Mouse (Mus musculus): ENCODE data around the gene Zbtb16. TPM values are rescaled to one million over a fixed set of nuclear protein-coding genes. Genes with fewer than 3 reads are reported as not detected.

Zbtb16 gene
- polyA plus RNA-seq, 1 experiment from 2014 or later, result 11.3 TPM

DNA sequence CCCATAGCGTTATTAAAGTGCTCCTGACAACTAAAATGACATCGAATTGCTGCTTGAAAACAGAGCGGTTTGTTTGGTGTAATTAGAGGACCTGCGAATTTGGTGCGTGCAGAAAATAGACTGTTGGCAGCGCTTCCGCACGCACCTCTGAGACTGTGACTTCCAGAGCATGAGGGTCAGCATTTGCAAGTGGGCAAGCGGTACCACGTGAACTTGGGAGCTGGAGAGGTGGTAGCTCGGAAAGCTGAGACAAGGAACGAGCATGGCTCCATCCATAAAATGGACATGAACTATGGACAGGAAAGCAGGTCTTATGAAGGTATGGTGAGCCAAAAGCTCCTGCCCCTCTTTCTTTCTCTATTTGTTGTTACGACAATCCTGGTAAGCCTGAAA, 107.3 kb downstream of the Zbtb16 start:
- H3K36me3 ChIP-seq, result no peaks in the 10 kb centered on the region
- H3K9ac ChIP-seq (replicated peaks), result no peak overlapping the region
- no peaks in the 10 kb centered on the region for H3K9me3 ChIP-seq
- H3K4me1 ChIP-seq, result peaks cover 52% of the 10 kb centered on the region
- WGBS, result 65% methylated on average over 13 of the region's 13 CpGs
- H3K27me3 ChIP-seq, result 0 out of 2 replicates have a peak, but pooled peaks cover 7% of the 10 kb centered on the region
- no peak overlapping the region for H3K4me3 ChIP-seq
- H3K4me2 ChIP-seq (replicated peaks), result no peak overlapping the region
- ATAC-seq (ENCODE audit: low FRiP score, low read depth), result no peak
- no peak overlapping the region for H3K27ac ChIP-seq (replicated peaks)

DNA sequence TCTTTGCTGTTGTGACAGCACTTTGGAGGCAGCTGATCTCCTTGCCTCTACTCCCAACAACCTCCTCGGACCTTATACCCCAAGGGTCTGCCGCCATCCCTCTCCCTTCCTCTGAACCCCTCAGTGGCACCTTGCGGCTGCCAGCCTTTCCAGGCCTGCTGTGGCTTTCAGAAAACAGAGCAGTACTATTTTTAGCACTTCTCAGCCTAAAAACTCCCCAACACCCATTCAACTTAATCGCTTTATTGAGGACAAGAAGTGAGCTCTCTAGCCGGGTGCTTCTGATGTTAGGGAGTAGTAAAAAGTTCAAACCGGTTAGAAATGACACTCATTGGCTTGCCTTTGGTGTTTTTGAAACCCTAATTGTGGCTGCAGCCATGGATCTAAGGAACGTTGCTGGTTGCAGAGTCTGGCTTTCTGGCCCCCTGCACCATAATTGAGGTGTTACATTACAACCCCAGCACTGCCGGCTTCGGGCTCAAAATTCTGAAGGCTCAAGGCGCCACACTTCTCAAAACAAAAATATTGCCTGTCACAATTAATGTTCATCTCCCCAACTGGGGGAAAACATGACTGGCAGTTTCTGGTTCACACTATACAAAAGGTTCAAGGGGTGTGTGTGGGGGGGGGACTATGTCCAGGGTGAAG, 107.8 kb downstream of the Zbtb16 start:
- no peaks in the 10 kb centered on the region for H3K36me3 ChIP-seq

DNA sequence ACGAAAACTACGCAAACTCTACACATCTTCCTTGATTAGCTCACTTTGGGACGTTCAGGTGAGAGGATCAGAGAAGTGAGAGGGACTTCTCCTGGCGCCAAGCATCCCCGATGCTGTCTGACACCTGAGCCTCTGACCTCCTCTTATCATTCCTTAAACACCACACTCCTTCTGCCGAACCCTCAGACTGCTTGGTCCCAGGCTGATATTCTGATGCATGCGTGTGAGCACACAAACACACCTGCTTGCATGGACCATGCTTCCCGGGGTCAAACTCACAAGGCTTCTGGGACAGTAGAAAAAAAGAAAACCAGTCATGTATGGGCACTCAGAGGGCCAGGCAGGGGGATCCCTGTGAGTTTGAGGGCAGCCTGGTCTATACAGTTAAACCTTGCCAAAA, 109.7 kb downstream of the Zbtb16 start:
- no peak for ATAC-seq (ENCODE audit: low FRiP score, low read depth)
- Histone ChIP-seq H3K27ac (replicated peaks) (no peak overlapping the region), H3K9ac (replicated peaks) (no peak overlapping the region), H3K4me1 (peaks cover 48% of the 10 kb centered on the region), H3K9me3 (no peaks in the 10 kb centered on the region), H3K27me3 (0 out of 2 replicates have a peak, but pooled peaks cover 4% of the 10 kb centered on the region), H3K4me2 (replicated peaks) (no peak overlapping the region), H3K36me3 (no peaks in the 10 kb centered on the region), H3K4me3 (no peak overlapping the region)
- whole genome bisulfite sequencing, result 92% methylated on average over 8 of the region's 8 CpGs

More for the DNA sequence above, 107.8 kb downstream of the Zbtb16 start:
- Histone ChIP-seq H3K4me1 (peaks cover 53% of the 10 kb centered on the region), H3K4me2 (replicated peaks) (no peak overlapping the region), H3K9me3 (no peaks in the 10 kb centered on the region), H3K9ac (replicated peaks) (no peak overlapping the region), H3K4me3 (no peak overlapping the region), H3K27ac (replicated peaks) (no peak overlapping the region), H3K27me3 (0 out of 2 replicates have a peak, but pooled peaks cover 7% of the 10 kb centered on the region)
- 58% methylated on average over 10 of the region's 10 CpGs for WGBS
- ATAC-seq (ENCODE audit: low FRiP score, low read depth), result no peak

DNA sequence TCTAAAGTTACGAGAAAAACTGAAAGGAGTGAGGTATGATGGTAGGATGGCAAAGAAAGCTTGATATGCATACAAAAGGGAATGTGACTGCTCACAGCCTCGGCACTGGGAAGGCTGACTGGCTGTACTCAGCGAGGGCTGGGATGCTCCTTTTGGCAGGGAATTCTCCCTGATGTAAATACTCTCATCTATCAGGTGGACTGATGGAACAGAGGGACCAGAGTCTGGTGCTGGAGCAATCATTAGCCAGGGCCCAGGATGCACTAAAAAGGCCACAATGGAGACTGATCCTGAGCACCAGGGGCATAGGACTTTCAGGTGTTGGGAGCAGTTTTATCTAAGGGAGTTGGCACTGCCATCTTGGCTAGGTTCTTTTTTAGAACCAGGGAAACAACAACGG, 110.1 kb downstream of the Zbtb16 start:
- no peak for ATAC-seq (ENCODE audit: low FRiP score, low read depth)
- Histone ChIP-seq H3K27me3 (no peaks in the 10 kb centered on the region), H3K9ac (replicated peaks) (no peak overlapping the region), H3K4me3 (no peak overlapping the region), H3K4me2 (replicated peaks) (no peak overlapping the region), H3K27ac (replicated peaks) (no peak overlapping the region), H3K4me1 (peaks cover 44% of the 10 kb centered on the region), H3K9me3 (no peaks in the 10 kb centered on the region), H3K36me3 (no peaks in the 10 kb centered on the region)
- 73% methylated on average over 4 of the region's 4 CpGs for WGBS

DNA sequence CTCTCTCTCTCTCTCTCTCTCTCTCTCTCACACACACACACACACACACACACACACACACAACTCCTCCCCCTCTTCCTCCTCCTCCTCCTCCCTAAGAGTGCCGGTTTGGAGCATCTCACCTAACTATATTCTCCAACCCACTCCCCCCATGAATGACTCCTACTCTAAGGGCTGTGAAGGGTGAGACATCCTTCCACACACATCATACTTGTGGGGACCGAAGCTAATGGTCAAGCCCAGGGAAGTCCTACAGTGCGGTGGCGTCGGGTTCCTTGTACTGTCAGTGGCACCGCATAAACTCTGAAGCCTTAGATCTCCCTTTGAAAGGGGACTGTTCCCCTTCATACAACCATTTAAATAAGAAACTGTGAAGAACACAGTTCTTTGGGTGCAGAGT, 110.9 kb downstream of the Zbtb16 start:
- Histone ChIP-seq H3K9ac (replicated peaks) (no peak overlapping the region), H3K9me3 (no peaks in the 10 kb centered on the region), H3K4me3 (no peak overlapping the region), H3K4me2 (replicated peaks) (no peak overlapping the region), H3K27me3 (no peaks in the 10 kb centered on the region), H3K4me1 (peaks cover 39% of the 10 kb centered on the region), H3K36me3 (no peaks in the 10 kb centered on the region), H3K27ac (replicated peaks) (no peak overlapping the region)
- 92% methylated on average over 6 of the region's 6 CpGs for WGBS
- no peak for ATAC-seq (ENCODE audit: low FRiP score, low read depth)

DNA sequence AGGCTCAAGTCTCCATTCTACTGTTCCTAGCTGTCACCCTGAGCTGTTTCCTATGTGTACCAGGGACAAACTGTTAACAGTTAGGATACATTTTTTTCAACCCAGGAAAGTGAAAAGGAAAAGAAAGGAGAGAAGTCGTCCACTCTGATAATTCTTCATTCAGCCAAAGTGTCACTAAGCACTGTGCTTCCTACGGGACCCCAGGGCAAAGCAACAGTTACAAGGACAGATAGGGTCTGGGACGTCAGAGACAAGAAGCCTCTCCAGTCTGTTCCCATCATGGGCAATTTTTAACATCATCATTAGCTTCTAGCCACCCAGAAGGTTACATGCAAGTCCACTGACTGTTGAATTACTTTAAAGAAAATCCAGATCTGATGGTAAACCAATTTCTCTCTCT, 111.3 kb downstream of the Zbtb16 start:
- Histone ChIP-seq H3K36me3 (no peaks in the 10 kb centered on the region), H3K4me1 (peaks cover 38% of the 10 kb centered on the region), H3K9me3 (no peaks in the 10 kb centered on the region), H3K4me3 (no peak overlapping the region), H3K4me2 (replicated peaks) (no peak overlapping the region), H3K9ac (replicated peaks) (no peak overlapping the region), H3K27ac (replicated peaks) (no peak overlapping the region), H3K27me3 (no peaks in the 10 kb centered on the region)
- 70% methylated on average over 3 of the region's 3 CpGs for WGBS
- no peak for ATAC-seq (ENCODE audit: low FRiP score, low read depth)

DNA sequence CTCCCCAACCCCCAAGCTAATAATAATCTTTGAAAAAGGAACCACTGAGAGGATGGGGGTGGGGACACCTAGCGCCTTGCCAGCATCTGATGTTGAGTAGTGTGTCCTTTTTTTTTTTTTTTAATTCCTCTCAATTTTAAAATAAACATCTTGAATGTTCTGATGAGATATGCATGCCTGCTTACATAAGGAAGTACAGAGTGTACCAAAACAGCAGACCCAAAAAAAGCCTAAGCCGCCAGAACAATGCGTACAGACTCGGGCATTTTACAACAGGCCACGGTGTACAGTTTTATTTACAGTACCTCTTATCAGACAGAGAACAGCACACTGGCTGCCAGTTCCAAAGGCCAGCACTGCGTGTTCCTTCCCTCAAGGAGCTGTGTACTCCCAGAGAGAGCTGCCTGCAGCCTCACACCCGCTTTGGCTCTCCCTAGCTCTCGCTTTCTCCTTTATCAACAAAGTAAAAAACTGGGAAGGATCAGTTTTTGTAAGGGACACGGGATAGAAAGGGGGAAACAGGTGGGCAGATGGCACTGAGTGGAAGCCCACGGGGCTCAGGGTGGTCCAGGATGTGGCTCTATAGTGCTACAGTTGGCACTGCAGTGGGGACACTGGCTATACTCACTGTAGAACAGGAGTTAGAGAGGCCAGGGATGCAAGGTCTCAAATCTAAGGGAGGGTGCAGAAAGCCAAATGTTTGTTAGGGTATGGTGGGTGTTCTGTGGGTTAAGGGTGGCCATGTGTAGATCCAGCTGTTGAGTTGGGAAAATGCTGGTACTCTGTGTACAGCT, 112.3 kb downstream of the Zbtb16 start:
- no peak for ATAC-seq (ENCODE audit: low FRiP score, low read depth)
- peaks cover 28% of the 10 kb centered on the region for H3K4me1 ChIP-seq
- no peak overlapping the region for H3K27ac ChIP-seq (replicated peaks)
- H3K4me2 ChIP-seq (replicated peaks), result no peak overlapping the region
- WGBS, result 65% methylated on average over 10 of the region's 10 CpGs
- H3K9ac ChIP-seq (replicated peaks), result no peak overlapping the region
- no peaks in the 10 kb centered on the region for H3K36me3 ChIP-seq
- H3K4me3 ChIP-seq, result no peak overlapping the region
- H3K9me3 ChIP-seq, result no peaks in the 10 kb centered on the region
- no peaks in the 10 kb centered on the region for H3K27me3 ChIP-seq

DNA sequence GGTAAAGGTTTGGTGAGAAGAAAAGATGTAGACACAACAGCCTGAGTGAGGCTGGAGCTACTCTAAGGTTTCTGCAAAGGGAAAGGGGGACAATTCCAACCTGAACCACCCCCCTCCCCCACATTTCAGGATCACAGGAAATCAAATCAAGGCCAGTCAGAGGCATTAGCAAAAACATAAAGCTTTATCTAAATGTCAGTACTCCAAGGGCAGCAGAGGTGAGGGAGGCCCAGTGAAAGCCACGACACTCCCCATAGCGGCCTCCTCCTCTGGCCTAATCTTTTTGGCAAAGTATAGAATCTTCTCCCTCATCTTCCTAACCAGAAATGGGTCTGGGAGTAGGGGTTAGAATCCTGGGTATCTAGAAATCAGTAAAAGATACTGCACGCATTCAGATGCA, 113.0 kb downstream of the Zbtb16 start:
- WGBS, result 53% methylated on average over 3 of the region's 3 CpGs
- no peak for ATAC-seq (ENCODE audit: low FRiP score, low read depth)
- Histone ChIP-seq H3K27ac (replicated peaks) (no peak overlapping the region), H3K4me2 (replicated peaks) (no peak overlapping the region), H3K9ac (replicated peaks) (no peak overlapping the region), H3K4me1 (peaks cover 21% of the 10 kb centered on the region), H3K36me3 (no peaks in the 10 kb centered on the region), H3K9me3 (no peaks in the 10 kb centered on the region), H3K4me3 (no peak overlapping the region), H3K27me3 (no peaks in the 10 kb centered on the region)

DNA sequence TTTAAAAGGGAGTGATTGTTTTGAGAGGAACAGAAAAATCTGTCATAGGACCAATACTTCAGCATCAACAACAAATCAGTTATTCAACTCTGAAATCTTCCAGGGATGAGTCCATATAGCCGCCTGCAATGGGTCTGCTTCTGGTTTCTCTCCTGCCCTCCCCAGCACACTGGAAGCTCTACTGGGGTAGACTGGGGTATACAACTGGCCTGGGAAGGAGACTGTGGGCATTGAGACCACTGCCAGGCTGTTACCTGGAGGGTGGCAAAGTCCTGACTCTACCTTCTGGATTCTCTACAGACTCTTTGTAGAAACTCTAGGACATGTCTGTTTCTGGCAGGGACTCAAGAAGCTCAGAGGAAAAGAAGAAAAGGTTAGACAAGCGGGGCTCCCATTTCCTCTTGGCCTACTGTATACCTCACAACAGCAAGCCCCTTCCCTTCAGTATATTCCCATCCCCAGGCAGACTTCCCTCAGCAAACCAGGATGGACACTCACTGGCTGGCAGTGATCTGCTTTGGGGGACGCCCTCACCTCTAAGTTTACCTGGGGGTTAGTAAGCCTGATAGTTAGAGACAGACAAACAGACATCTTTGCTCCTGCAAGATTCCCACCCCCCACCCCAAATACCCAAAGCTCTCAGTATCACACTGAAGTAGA, 113.6 kb downstream of the Zbtb16 start:
- Histone ChIP-seq H3K4me2 (replicated peaks) (no peak overlapping the region), H3K4me1 (peaks cover 19% of the 10 kb centered on the region), H3K27ac (replicated peaks) (no peak overlapping the region), H3K4me3 (no peak overlapping the region), H3K27me3 (no peaks in the 10 kb centered on the region), H3K36me3 (no peaks in the 10 kb centered on the region), H3K9ac (replicated peaks) (no peak overlapping the region), H3K9me3 (no peaks in the 10 kb centered on the region)
- no peak for ATAC-seq (ENCODE audit: low FRiP score, low read depth)
- 91% methylated on average over 3 of the region's 3 CpGs for WGBS

DNA sequence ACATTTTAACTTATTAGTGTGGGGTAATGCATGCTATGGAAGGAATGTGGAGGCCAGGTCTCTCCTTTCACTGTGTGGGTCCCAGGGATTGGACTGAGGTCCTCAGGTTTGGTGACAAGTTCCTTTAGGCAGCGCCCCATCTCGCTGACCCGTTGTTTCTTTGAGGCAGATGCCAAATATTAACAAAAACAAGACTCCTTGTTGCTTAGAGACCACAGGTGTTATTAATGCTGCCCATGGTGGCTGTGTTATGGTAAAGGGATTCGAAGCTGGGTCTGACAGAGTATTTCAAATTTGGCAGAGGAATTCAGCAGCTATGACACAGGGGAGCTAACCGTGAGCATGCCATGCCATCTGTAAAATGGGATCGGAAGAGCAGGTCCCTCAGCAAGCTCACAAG, 114.4 kb downstream of the Zbtb16 start:
- Histone ChIP-seq H3K9me3 (no peaks in the 10 kb centered on the region), H3K27ac (replicated peaks) (no peak overlapping the region), H3K4me1 (peaks cover 19% of the 10 kb centered on the region), H3K9ac (replicated peaks) (no peak overlapping the region), H3K4me3 (no peak overlapping the region), H3K4me2 (replicated peaks) (no peak overlapping the region), H3K27me3 (no peaks in the 10 kb centered on the region), H3K36me3 (0 out of 2 replicates have a peak, but pooled peaks cover 5% of the 10 kb centered on the region)
- WGBS, result 93% methylated on average over 6 of the region's 6 CpGs
- no peak for ATAC-seq (ENCODE audit: low FRiP score, low read depth)

DNA sequence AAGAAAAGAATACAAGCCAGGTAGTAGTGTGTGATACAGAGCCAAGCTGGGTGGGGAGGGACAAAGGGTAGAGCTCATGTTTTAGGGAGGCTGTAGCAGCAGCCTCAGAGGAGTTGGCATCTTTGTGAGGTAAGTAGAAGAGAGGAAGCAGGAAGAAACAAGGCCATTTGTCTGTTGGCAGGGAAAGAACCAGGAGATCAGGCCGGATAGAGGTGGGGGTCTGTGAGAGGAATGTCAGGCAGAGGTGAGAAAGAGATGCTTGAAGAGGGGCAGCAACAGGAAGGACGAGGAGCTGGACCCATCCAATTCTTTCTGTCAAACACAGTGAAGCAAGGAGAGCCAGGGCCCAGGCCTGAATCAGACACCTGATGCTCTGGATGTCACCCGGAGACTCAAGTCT, 114.8 kb downstream of the Zbtb16 start:
- no peak for ATAC-seq (ENCODE audit: low FRiP score, low read depth)
- H3K27ac ChIP-seq (replicated peaks), result no peak overlapping the region
- no peak overlapping the region for H3K4me2 ChIP-seq (replicated peaks)
- no peak overlapping the region for H3K9ac ChIP-seq (replicated peaks)
- WGBS, result 88% methylated on average over 3 of the region's 3 CpGs
- H3K4me1 ChIP-seq, result peaks cover 19% of the 10 kb centered on the region
- no peak overlapping the region for H3K4me3 ChIP-seq
- no peaks in the 10 kb centered on the region for H3K27me3 ChIP-seq
- 0 out of 2 replicates have a peak, but pooled peaks cover 8% of the 10 kb centered on the region for H3K36me3 ChIP-seq
- H3K9me3 ChIP-seq, result no peaks in the 10 kb centered on the region

Measured in midbrain, embryonic 12.5 days (tissue).